Mouse (Mus musculus) kidney, embryonic 16.5 days (tissue): ENCODE measurements around the gene Mylpf. TPM values are rescaled to one million over a fixed set of nuclear protein-coding genes. Genes with fewer than 3 reads are reported as not detected.
"Not testable (repeated sequence)": the region's sequence is repeated elsewhere in the genome, so short reads cannot be mapped to it uniquely, and the experiment has no call there.

ENCODE experiments used
- ATAC-seq: fragments of 200-750 bp; cut with Nextera tagmentation; 2 replicates; pipeline ENCODE4 v1.8.0; 2017; ENCODE audit warnings: moderate TSS enrichment; ENCODE audit not compliant: low FRiP score, low TSS enrichment
- H3K27ac ChIP-seq: fragments of 300-500 bp; sonication (generic); 2 replicates; pipeline ENCODE4 v1.5.1; 2014; ENCODE audit warnings: low read length
- H3K27me3 ChIP-seq: fragments of 300-500 bp; sonication (generic); 2 replicates; pipeline ENCODE4 v1.6.1; 2014; ENCODE audit warnings: low read length, control low read depth, mixed read lengths; ENCODE audit not compliant: insufficient read depth
- H3K36me3 ChIP-seq: fragments of 300-500 bp; sonication (generic); 2 replicates; pipeline ENCODE4 v1.6.1; 2014; ENCODE audit warnings: low read length, control low read depth, mixed read lengths; ENCODE audit not compliant: insufficient read depth
- H3K4me1 ChIP-seq: fragments of 300-500 bp; sonication (generic); 2 replicates; pipeline ENCODE4 v1.6.1; 2014; ENCODE audit warnings: low read length, control low read depth, mixed read lengths; ENCODE audit not compliant: insufficient read depth
- H3K4me2 ChIP-seq: fragments of 300-500 bp; sonication (generic); replicated peaks from 2 replicates; pipeline ENCODE4 v1.6.1; 2014; ENCODE audit warnings: low read depth, low read length
- H3K4me3 ChIP-seq: fragments of 300-500 bp; sonication (generic); 2 replicates; pipeline ENCODE4 v1.5.1; 2014; ENCODE audit warnings: mild to moderate bottlenecking, low read length
- H3K9ac ChIP-seq: fragments of 300-500 bp; sonication (generic); replicated peaks from 2 replicates; pipeline ENCODE4 v1.6.1; 2014; ENCODE audit warnings: low read length
- H3K9me3 ChIP-seq: fragments of 300-500 bp; sonication (generic); 2 replicates; pipeline ENCODE4 v1.6.1; 2016; ENCODE audit warnings: low read length, control low read depth
- WGBS: fragments of 180-500 bp; shearing (Covaris S2); extraction: QIAGEN DNeasy Blood & Tissue Kit; methylation state at CpG from one replicate; pipeline ENCODE4 v1.1.7; 2014; 5-methylcytosine and 5-hydroxymethylcytosine counted together
- polyA plus RNA-seq: library from polyadenylated mRNA; unstranded; fragments of >200 nt; fragmentation: Nextera tagmentation; extraction: Ambion mirVana; gene quantifications from 2 replicates; pipeline ENCODE4 v1.2.1, GENCODE M21; 2015

Mylpf gene
- polyA plus RNA-seq, 1 experiment from 2014 or later: 26.7 TPM

GRCm38 (mm10) chr7:127233765-127234164 lies 25.1 kb downstream of the Mylpf start:
- Histone ChIP-seq H3K9me3 (no peaks in the 10 kb centered on the region), H3K4me1 (peaks cover 31% of the 10 kb centered on the region), H3K36me3 (peaks cover 47% of the 10 kb centered on the region), H3K9ac (peak overlapping the region; percentile 97), H3K27ac (peak overlapping the region; percentile 99), H3K27me3 (no peaks in the 10 kb centered on the region), H3K4me2 (peak overlapping the region; percentile 77), H3K4me3 (peak overlapping the region; percentile 98)
- 2% methylated on average over 9 of the region's 9 CpGs for WGBS
- no peak for ATAC-seq

DNA sequence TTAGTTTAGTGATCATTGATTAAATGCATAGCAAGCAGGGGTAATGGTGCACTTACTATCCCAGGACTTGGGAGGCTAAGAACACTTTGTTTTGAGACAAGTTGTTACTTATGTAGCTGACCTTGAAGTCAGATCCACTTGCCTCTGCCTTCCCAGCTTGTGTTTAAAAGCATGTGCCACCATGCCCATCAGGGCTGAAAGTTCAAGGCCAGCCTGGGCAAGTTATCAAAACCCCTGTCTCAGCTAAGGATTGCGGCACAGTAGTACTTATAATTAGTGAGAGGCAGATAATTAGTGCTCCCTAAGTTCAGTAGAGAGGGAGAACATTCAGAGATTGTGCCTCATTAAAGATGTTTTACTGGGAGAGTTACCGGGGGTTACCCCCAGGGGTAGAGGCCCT lies 26.1 kb downstream of the Mylpf start:
- Histone ChIP-seq H3K9me3 (no peaks in the 10 kb centered on the region), H3K27me3 (no peaks in the 10 kb centered on the region), H3K4me1 (peaks cover 31% of the 10 kb centered on the region), H3K4me3 (no peak overlapping the region), H3K27ac (no peak overlapping the region), H3K9ac (no peak overlapping the region), H3K36me3 (peaks cover 46% of the 10 kb centered on the region), H3K4me2 (peak overlapping the region; percentile 77; the same call in 1 of the 2 replicates)
- WGBS: 89% methylated on average over 2 of the region's 2 CpGs
- ATAC-seq: no peak

- Histone ChIP-seq H3K4me1 (peaks cover 17% of the 10 kb centered on the region), H3K4me2 (peak overlapping the region; percentile 72), H3K27me3 (no peaks in the 10 kb centered on the region), H3K27ac (peak overlapping the region; percentile 95), H3K9ac (peak overlapping the region; percentile 96), H3K36me3 (peaks cover 10% of the 10 kb centered on the region), H3K9me3 (no peaks in the 10 kb centered on the region), H3K4me3 (peak overlapping the region; percentile 80)
- ATAC-seq: no peak
- 35% methylated on average over 2 of the region's 2 CpGs for WGBS
These were observed 34.7 kb downstream of the Mylpf start for GRCm38 (mm10) chr7:127243361-127243867.

DNA sequence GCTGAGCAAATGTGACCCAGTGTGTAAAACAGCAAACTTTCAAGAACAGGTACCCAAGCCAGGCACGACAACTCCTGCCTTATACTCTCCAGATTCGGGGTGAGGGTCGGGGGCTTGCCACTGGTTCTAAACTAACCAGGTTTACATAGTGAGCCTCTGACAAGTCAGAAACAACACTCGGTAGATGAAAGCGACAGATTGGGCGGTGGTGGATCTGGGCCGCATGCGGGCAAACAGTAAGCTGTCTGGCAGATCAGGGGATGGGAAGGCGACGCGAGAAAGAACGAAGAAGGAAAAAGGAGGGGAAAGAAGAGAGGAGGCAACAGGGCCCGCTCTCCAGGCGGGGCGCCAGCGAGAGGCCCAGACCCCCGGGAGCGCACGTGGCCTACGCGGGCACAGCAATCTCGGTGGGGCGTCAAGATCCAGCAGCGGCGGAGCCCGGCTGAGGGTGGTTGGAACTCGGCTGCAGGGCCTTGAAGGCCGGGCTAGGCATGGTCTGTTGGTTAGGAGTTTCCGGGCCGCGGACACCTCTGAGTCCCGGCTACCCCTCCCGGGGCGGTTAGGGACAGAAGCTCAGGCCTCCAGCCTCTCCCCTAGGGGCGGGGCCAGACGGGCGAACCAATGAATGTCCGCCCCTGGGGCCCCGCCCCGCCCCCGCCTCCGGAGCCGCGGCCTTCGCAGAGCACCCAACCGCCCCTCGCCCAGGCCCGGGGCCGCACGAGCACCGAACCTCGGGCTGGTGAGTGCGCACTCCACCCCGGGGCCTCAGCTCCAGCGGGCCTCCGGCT lies 35.4 kb downstream of the Mylpf start, which contains the start of gene Zfp771:
TSS of gene Zfp771 (plus strand) at position 405 of the 788 bp plus-strand sequence.
- H3K9ac ChIP-seq: peak within 1 kb of the TSS; percentile 96
- peak within 1 kb of the TSS; percentile 95 for H3K27ac ChIP-seq
- no peaks in the 10 kb centered on the region for H3K9me3 ChIP-seq
- peaks cover 3% of the 10 kb centered on the region for H3K36me3 ChIP-seq
- peaks cover 17% of the 10 kb centered on the region for H3K4me1 ChIP-seq
- no peaks in the 10 kb centered on the region for H3K27me3 ChIP-seq
- peak; percentile 99 for ATAC-seq
- peak within 1 kb of the TSS; percentile 80 for H3K4me3 ChIP-seq
- WGBS: 1% methylated on average over 50 of the region's 56 CpGs
- H3K4me2 ChIP-seq: peak within 1 kb of the TSS; percentile 72

- 7% methylated on average over 32 of the region's 33 CpGs for WGBS
- peak overlapping the region; percentile 72 for H3K4me2 ChIP-seq
- H3K4me1 ChIP-seq: peaks cover 17% of the 10 kb centered on the region
- no peaks in the 10 kb centered on the region for H3K27me3 ChIP-seq
- H3K9ac ChIP-seq: peak overlapping the region; percentile 96
- ATAC-seq: peak; percentile 88
- H3K4me3 ChIP-seq: peak overlapping the region; percentile 80
- no peaks in the 10 kb centered on the region for H3K9me3 ChIP-seq
- H3K27ac ChIP-seq: peak overlapping the region; percentile 95
- peaks cover 10% of the 10 kb centered on the region; the same call in 1 of the 2 replicates for H3K36me3 ChIP-seq
These were observed 36.2 kb downstream of the Mylpf start for GRCm38 (mm10) chr7:127244658-127245510.

DNA sequence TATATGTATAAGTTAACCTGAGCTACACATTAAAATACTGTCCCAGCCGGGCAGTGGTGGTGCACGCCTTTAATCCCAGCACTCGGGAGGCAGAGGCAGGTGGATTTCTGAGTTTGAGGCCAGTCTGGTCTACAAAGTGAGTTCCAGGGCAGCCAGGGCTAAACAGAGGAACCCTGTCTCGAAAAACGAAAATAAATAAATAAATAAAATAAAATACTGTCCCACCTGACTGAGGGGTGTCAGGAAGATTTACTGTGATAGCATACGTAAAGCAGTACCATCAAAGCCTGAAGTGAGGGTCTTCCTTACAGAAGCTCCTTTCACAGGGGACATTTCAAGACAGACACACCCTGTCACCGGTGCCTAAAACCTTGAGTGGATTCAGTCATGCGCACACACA lies 41.8 kb downstream of the Mylpf start:
- not testable (repeated sequence) for H3K27me3 ChIP-seq, H3K4me2 ChIP-seq, H3K9me3 ChIP-seq, ATAC-seq, H3K4me3 ChIP-seq, H3K27ac ChIP-seq, H3K9ac ChIP-seq
- H3K36me3 ChIP-seq: peaks cover 25% of the 10 kb centered on the region
- 87% methylated on average over 8 of the region's 8 CpGs for WGBS
- H3K4me1 ChIP-seq: peaks cover 11% of the 10 kb centered on the region

- Histone ChIP-seq H3K9ac (no peak overlapping the region), H3K9me3 (no peaks in the 10 kb centered on the region), H3K4me2 (no peak overlapping the region), H3K4me1 (peaks cover 6% of the 10 kb centered on the region), H3K4me3 (no peak overlapping the region), H3K36me3 (peaks cover 31% of the 10 kb centered on the region), H3K27ac (no peak overlapping the region), H3K27me3 (no peaks in the 10 kb centered on the region)
- ATAC-seq: no peak
- WGBS: 94% methylated on average over 2 of the region's 2 CpGs
These were observed 43.7 kb downstream of the Mylpf start for GRCm38 (mm10) chr7:127252414-127252813.

- no peak for ATAC-seq
- WGBS: 78% methylated on average over 6 of the region's 6 CpGs
These were observed 44.7 kb downstream of the Mylpf start for GRCm38 (mm10) chr7:127253341-127253740.

DNA sequence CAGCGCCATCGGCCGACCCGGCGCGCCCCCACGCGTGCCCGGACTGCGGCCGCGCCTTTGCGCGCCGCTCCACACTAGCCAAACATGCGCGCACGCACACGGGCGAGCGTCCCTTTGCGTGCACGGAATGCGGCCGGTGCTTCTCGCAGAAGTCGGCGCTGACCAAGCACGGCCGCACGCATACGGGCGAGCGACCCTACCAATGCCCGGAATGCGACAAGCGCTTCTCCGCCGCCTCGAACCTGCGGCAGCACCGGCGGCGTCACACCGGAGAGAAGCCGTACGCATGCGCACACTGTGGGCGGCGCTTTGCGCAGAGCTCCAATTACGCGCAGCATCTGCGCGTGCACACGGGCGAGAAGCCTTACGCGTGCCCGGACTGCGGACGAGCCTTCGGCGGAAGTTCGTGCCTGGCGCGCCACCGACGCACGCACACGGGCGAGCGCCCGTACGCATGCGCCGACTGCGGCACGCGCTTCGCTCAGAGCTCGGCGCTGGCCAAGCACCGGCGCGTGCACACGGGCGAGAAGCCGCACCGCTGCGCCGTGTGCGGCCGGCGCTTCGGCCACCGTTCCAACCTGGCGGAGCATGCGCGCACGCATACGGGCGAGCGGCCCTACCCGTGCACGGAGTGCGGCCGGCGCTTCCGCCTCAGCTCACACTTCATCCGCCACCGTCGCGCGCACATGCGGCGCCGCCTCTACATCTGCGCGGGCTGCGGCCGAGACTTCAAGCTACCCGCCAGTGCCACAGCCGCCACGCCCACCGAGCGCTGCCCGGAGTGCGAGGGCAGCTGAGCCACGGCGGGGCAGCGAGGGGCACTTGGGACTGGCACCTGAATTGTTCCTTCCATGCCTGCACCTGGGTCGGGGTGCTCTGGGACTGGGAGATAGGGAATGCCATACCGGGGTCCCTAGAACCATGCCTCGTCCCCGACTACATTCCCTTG lies 45.4 kb downstream of the Mylpf start:
- Histone ChIP-seq H3K4me2 (peak overlapping the region; percentile 69), H3K9me3 (no peaks in the 10 kb centered on the region), H3K27me3 (no peaks in the 10 kb centered on the region), H3K4me3 (peak overlapping the region; percentile 68), H3K36me3 (peaks cover 38% of the 10 kb centered on the region), H3K4me1 (peaks cover 9% of the 10 kb centered on the region), H3K27ac (peak overlapping the region; percentile 93), H3K9ac (peak overlapping the region; percentile 86)
- ATAC-seq: peak; percentile 94
- WGBS: under 1% methylated on average over 135 of the region's 136 CpGs

More at GRCm38 (mm10) chr7:127253341-127253740, 44.7 kb downstream of the Mylpf start:
- H3K27ac ChIP-seq: peak overlapping the region; percentile 93; the same call in 1 of the 2 replicates
- H3K4me1 ChIP-seq: peaks cover 6% of the 10 kb centered on the region
- H3K4me3 ChIP-seq: peak overlapping the region; percentile 68
- peak overlapping the region; percentile 69 for H3K4me2 ChIP-seq
- no peaks in the 10 kb centered on the region for H3K27me3 ChIP-seq
- H3K9me3 ChIP-seq: no peaks in the 10 kb centered on the region
- H3K9ac ChIP-seq: peak overlapping the region; percentile 86
- H3K36me3 ChIP-seq: peaks cover 38% of the 10 kb centered on the region
